Mouse (Mus musculus) CH12.LX (cell line): ENCODE data around the gene Cfc1. TPM values are rescaled to one million over a fixed set of nuclear protein-coding genes. Genes with fewer than 3 reads are reported as not detected.

ENCODE experiments used
- DNase-seq: peaks from one replicate; pipeline ENCODE4 v3.0.0-alpha.2; 2013; ENCODE audit errors: extremely low read depth
- H3K27ac ChIP-seq: 2 replicates; pipeline ENCODE4 v1.5.1; 2012; ENCODE audit warnings: low read depth, mild to moderate bottlenecking, control low read depth, moderate library complexity; ENCODE audit not compliant: insufficient read depth
- H3K27me3 ChIP-seq: replicated peaks from 2 replicates; pipeline ENCODE3; 2012; ENCODE audit warnings: inconsistent platforms
- H3K36me3 ChIP-seq, 2 experiments: replicated peaks in 1 of 2; 2 replicates each; pipeline versions ENCODE3 to v1.6.1; 2012; ENCODE audit warnings: inconsistent platforms in 1 of 2, low read length in 1 of 2, mild to moderate bottlenecking in 1 of 2, mixed read lengths in 1 of 2, moderate library complexity in 1 of 2; ENCODE audit not compliant: control insufficient read depth in 1 of 2, insufficient read depth in 1 of 2
- H3K4me1 ChIP-seq, 2 experiments: 2 replicates each; pipeline ENCODE4 v1.6.1; 2012; ENCODE audit warnings: inconsistent platforms in 1 of 2, moderate library complexity in 1 of 2; ENCODE audit not compliant: insufficient read depth in 2 of 2, control insufficient read depth in 1 of 2
- H3K4me2 ChIP-seq: 2 replicates; pipeline ENCODE4 v1.6.1; 2012; ENCODE audit warnings: low read depth, mild to moderate bottlenecking, control low read depth; ENCODE audit not compliant: poor library complexity, insufficient read depth, severe bottlenecking
- H3K4me3 ChIP-seq, 3 experiments: fragments of 150-350 bp in 1 of 3; sonication (generic) in 1 of 3; replicated peaks in 1 of 3; 2 replicates each; pipeline versions ENCODE3 to v1.5.1; 2011 to 2012; ENCODE audit warnings: low read depth in 2 of 3, low read length in 2 of 3, mild to moderate bottlenecking in 2 of 3, moderate library complexity in 2 of 3, control low read depth in 1 of 3, improper control_type of control experiment in 1 of 3, inconsistent platforms in 1 of 3, mixed read lengths in 1 of 3; ENCODE audit not compliant: poor library complexity in 1 of 3
- H3K79me2 ChIP-seq: replicated peaks from 2 replicates; pipeline ENCODE4 v1.6.1; 2012; ENCODE audit warnings: mild to moderate bottlenecking, moderate library complexity; ENCODE audit not compliant: control insufficient read depth, poor library complexity, insufficient read depth, severe bottlenecking; ENCODE audit errors: extremely low read depth
- H3K9ac ChIP-seq: 2 replicates; pipeline ENCODE4 v1.6.1; 2012; ENCODE audit warnings: low read depth, mild to moderate bottlenecking, control low read depth, moderate library complexity; ENCODE audit not compliant: insufficient read depth
- H3K9me3 ChIP-seq: replicated peaks from 2 replicates; pipeline ENCODE3; 2012; ENCODE audit warnings: low read length, inconsistent platforms, mixed read lengths
- BHLHE40 ChIP-seq: IDR thresholded peaks from 2 replicates; pipeline ENCODE4 v1.6.1; 2011; ENCODE audit warnings: mild to moderate bottlenecking, low read depth, low read length, improper control_type of control experiment
- CHD2 ChIP-seq: IDR thresholded peaks from 2 replicates; pipeline ENCODE4 v1.6.1; 2011; ENCODE audit warnings: low read length, improper control_type of control experiment
- E2F4 ChIP-seq: IDR thresholded peaks from 2 replicates; pipeline ENCODE4 v1.6.1; 2011; ENCODE audit warnings: low read depth, low read length, improper control_type of control experiment; ENCODE audit not compliant: insufficient replicate concordance
- ELF1 ChIP-seq: IDR thresholded peaks from 2 replicates; pipeline ENCODE4 v1.6.1; 2014; ENCODE audit warnings: low read depth, mild to moderate bottlenecking, inconsistent platforms, low read length, improper control_type of control experiment
- EP300 ChIP-seq: IDR thresholded peaks from 2 replicates; pipeline ENCODE4 v1.6.1; 2011; ENCODE audit warnings: low read length, improper control_type of control experiment
- GABPA ChIP-seq: IDR thresholded peaks from 2 replicates; pipeline ENCODE4 v1.6.1; 2012; ENCODE audit warnings: low read depth, low read length, improper control_type of control experiment, inconsistent platforms; ENCODE audit not compliant: insufficient replicate concordance
- HCFC1 ChIP-seq: IDR thresholded peaks from 2 replicates; pipeline ENCODE4 v1.6.1; 2012; ENCODE audit warnings: low read depth, mild to moderate bottlenecking, inconsistent platforms, low read length, improper control_type of control experiment
- JUND ChIP-seq: conservative IDR thresholded peaks from 2 replicates; pipeline ENCODE4 v1.6.1; 2011; ENCODE audit warnings: low read depth, low read length, improper control_type of control experiment
- KAT2A ChIP-seq: IDR thresholded peaks from 2 replicates; pipeline ENCODE4 v1.6.1; 2012; ENCODE audit warnings: low read length, improper control_type of control experiment, inconsistent platforms; ENCODE audit not compliant: insufficient replicate concordance
- MAFK ChIP-seq: IDR thresholded peaks from 2 replicates; pipeline ENCODE4 v1.6.1; 2011; ENCODE audit warnings: low read length, improper control_type of control experiment; ENCODE audit not compliant: insufficient replicate concordance
- MAX ChIP-seq: IDR thresholded peaks from 2 replicates; pipeline ENCODE4 v1.6.1; 2011; ENCODE audit warnings: low read length, improper control_type of control experiment
- MAZ ChIP-seq: IDR thresholded peaks from 2 replicates; pipeline ENCODE4 v1.6.1; 2012; ENCODE audit warnings: low read depth, mild to moderate bottlenecking, inconsistent platforms, low read length, improper control_type of control experiment, moderate library complexity
- MYC ChIP-seq: IDR thresholded peaks from 2 replicates; pipeline ENCODE4 v1.6.1; 2011; ENCODE audit warnings: low read depth, mild to moderate bottlenecking, improper control_type of control experiment, low read length
- NELFE ChIP-seq: IDR thresholded peaks from 2 replicates; pipeline ENCODE4 v1.6.1; 2011; ENCODE audit warnings: low read depth, low read length, improper control_type of control experiment
- NRF1 ChIP-seq: IDR thresholded peaks from 2 replicates; pipeline ENCODE4 v1.6.1; 2014; ENCODE audit warnings: low read depth, mild to moderate bottlenecking, inconsistent platforms, low read length, improper control_type of control experiment, moderate library complexity
- POLR2A ChIP-seq: IDR thresholded peaks from 2 replicates; pipeline ENCODE4 v1.6.1; 2011; ENCODE audit warnings: low read depth, mild to moderate bottlenecking, improper control_type of control experiment, low read length
- POLR2AphosphoS2 ChIP-seq: IDR thresholded peaks from 2 replicates; pipeline ENCODE4 v1.6.1; 2011; ENCODE audit warnings: low read depth, low read length, improper control_type of control experiment
- RAD21 ChIP-seq: IDR thresholded peaks from 2 replicates; pipeline ENCODE4 v1.6.1; 2011; ENCODE audit warnings: low read depth, mild to moderate bottlenecking, low read length, improper control_type of control experiment, moderate library complexity
- RCOR1 ChIP-seq: conservative IDR thresholded peaks from 2 replicates; pipeline ENCODE4 v1.6.1; 2012; ENCODE audit warnings: low read depth, mild to moderate bottlenecking, inconsistent platforms, low read length, improper control_type of control experiment
- UBTF ChIP-seq: IDR thresholded peaks from 2 replicates; pipeline ENCODE4 v1.6.1; 2012; ENCODE audit warnings: low read depth, mild to moderate bottlenecking, inconsistent platforms, low read length, improper control_type of control experiment, moderate library complexity
- USF1 ChIP-seq: IDR thresholded peaks from 2 replicates; pipeline ENCODE4 v1.6.1; 2014; ENCODE audit warnings: low read depth, mild to moderate bottlenecking, inconsistent platforms, low read length, improper control_type of control experiment
- USF2 ChIP-seq: conservative IDR thresholded peaks from 2 replicates; pipeline ENCODE4 v1.6.1; 2011; ENCODE audit warnings: low read depth, low read length, improper control_type of control experiment
- ZMIZ1 ChIP-seq: IDR thresholded peaks from 2 replicates; pipeline ENCODE4 v1.6.1; 2012; ENCODE audit warnings: low read depth, mild to moderate bottlenecking, inconsistent platforms, low read length, improper control_type of control experiment
- ZNF384 ChIP-seq: IDR thresholded peaks from 2 replicates; pipeline ENCODE4 v1.6.1; 2012; ENCODE audit warnings: low read depth, low read length, improper control_type of control experiment, inconsistent platforms
- dilution Hi-C: fragments of 300-500 bp; cut with MboI; formaldehyde crosslinking; loops from 2 replicates; pipeline ENCODE4 v1.14.3; 2020; ENCODE audit warnings: low sequenced_read_pairs; ENCODE audit not compliant: extremely low pct_unique_long_range_greater_than_20kb, extremely low pct_ligation_motif_present
- in situ Hi-C: fragments of 300-500 bp; cut with MboI; formaldehyde crosslinking; loops from 3 replicates; pipeline ENCODE4 v1.14.3; 2019; ENCODE audit warnings: low sequenced_read_pairs, low pct_ligation_motif_present, low pct_unique_long_range_greater_than_20kb, mixed read lengths
- polyA plus RNA-seq: library from polyadenylated mRNA; unstranded; fragments of >175 nt; gene quantifications from 2 replicates; pipeline ENCODE4 v1.2.1, GENCODE M21; 2012; ENCODE audit warnings: low read depth; ENCODE audit not compliant: insufficient read length
- total RNA-seq, 2 experiments: library from RNA; depleted of rRNA; stranded (reverse); fragments of 300-350 nt in 1 of 2; fragments of >200 nt in 1 of 2; gene quantifications; 2 replicates each; pipeline ENCODE4 v1.2.3; 2012 to 2014

Gene Cfc1
- total and polyA plus RNA-seq, 3 experiments, result not detected

- no peak for DNase-seq
- no peak overlapping the region for H3K27ac ChIP-seq
- in situ Hi-C loops (no loop called here), dilution Hi-C loops (no loop called here)
- no peaks in the 10 kb centered on the region for H3K36me3 ChIP-seq
- no peaks in the 10 kb centered on the region for H3K79me2 ChIP-seq
- no peaks in the 10 kb centered on the region for H3K27me3 ChIP-seq
- H3K4me3 ChIP-seq, result no peak overlapping the region
- no peaks in the 10 kb centered on the region for H3K9me3 ChIP-seq
- no peak overlapping the region for H3K4me2 ChIP-seq
- H3K4me1 ChIP-seq, result peaks cover 0 to 11% of the 10 kb centered on the region in 2 experiments; a peak in 2 of 4 replicates
- TF ChIP-seq CHD2 (no peak), ZMIZ1 (no peak), MAFK (no peak), MYC (no peak), NELFE (no peak), KAT2A (no peak), NRF1 (no peak), ELF1 (no peak), HCFC1 (no peak), UBTF (no peak), RAD21 (no peak), MAZ (no peak), GABPA (no peak), EP300 (no peak), JUND (no peak)
- no peak overlapping the region for H3K9ac ChIP-seq
Measured at GRCm38 (mm10) chr1:34554275-34554674, 18.8 kb downstream of the Cfc1 start.

DNA sequence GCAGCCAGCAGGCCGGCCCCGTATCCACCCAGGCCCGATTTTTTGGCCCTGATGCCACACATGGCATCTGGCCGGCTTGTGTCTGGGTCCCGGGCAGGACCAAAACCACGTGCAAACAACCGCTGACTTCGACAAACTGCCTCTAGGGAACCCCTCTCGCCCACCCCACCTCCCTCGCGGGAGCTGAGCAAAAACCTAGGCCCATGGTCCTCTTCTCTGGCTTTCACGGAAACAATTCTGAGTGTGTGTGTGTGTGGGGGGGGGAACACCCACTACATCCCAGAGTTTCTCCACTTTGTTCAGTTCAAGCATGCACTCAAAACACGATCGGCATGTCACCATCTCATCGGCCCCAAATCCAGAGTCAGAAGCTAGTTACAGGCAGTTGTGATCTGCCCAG is 25.4 kb downstream of the Cfc1 start, which contains the start of gene Prss40:
TSS of gene Prss40 (minus strand) at position 101 of the 400 bp plus-strand sequence.
- no peaks in the 10 kb centered on the region for H3K36me3 ChIP-seq
- H3K79me2 ChIP-seq, result no peaks in the 10 kb centered on the region
- H3K27ac ChIP-seq, result no peak within 1 kb of the TSS
- DNase-seq, result no peak
- in situ Hi-C loops, result no loop called here
- peaks cover 3 to 22% of the 10 kb centered on the region in 2 experiments for H3K4me1 ChIP-seq
- no peak within 1 kb of the TSS for H3K4me3 ChIP-seq
- dilution Hi-C loops, result no loop called here
- H3K4me2 ChIP-seq, result no peak within 1 kb of the TSS
- TF ChIP-seq NRF1, result no peak
- TF ChIP-seq POLR2AphosphoS2, result no peak
- no peak for TF ChIP-seq MAX
- no peak for TF ChIP-seq CHD2
- no peak for TF ChIP-seq USF1
- TF ChIP-seq RCOR1, result no peak
- TF ChIP-seq UBTF, result no peak
- no peak for TF ChIP-seq BHLHE40
- no peak for TF ChIP-seq USF2
- no peak for TF ChIP-seq POLR2A
- TF ChIP-seq ZNF384, result no peak
- no peak for TF ChIP-seq E2F4
- TF ChIP-seq JUND, result no peak
- H3K27me3 ChIP-seq, result no peaks in the 10 kb centered on the region
- H3K9me3 ChIP-seq, result no peaks in the 10 kb centered on the region
- H3K9ac ChIP-seq, result no peak within 1 kb of the TSS
